Mouse (Mus musculus) cortical plate, adult 2 months (tissue): ENCODE measurements around the gene Brms1.

Source experiments
- CTCF ChIP-seq: fragments of 200-500 bp; IDR thresholded peaks from 2 replicates; pipeline ENCODE4 v1.5.1; 2011; ENCODE audit warnings: mild to moderate bottlenecking, control low read depth, low read length; ENCODE audit not compliant: insufficient read depth; ENCODE audit errors: extremely low read depth
- POLR2A ChIP-seq: fragments of 200-500 bp; IDR thresholded peaks from 2 replicates; pipeline ENCODE4 v1.6.1; 2011; ENCODE audit warnings: mild to moderate bottlenecking, low read length, control low read depth; ENCODE audit not compliant: insufficient read depth; ENCODE audit errors: extremely low read depth

- TF ChIP-seq POLR2A = no peak
- no peak for TF ChIP-seq CTCF
Measured at GRCm38 (mm10) chr19:5062041-5062440, 20.9 kb downstream of the Brms1 start.
